Mouse (Mus musculus): ENCODE results near the gene Nipsnap1. TPM values are rescaled to one million over a fixed set of nuclear protein-coding genes. Genes with fewer than 3 reads are reported as not detected.

The Nipsnap1 gene
- polyA plus RNA-seq (2015; fragmentation: Nextera tagmentation; extraction: Ambion mirVana), result 61.6 and 65.8 TPM in 2 replicates

DNA sequence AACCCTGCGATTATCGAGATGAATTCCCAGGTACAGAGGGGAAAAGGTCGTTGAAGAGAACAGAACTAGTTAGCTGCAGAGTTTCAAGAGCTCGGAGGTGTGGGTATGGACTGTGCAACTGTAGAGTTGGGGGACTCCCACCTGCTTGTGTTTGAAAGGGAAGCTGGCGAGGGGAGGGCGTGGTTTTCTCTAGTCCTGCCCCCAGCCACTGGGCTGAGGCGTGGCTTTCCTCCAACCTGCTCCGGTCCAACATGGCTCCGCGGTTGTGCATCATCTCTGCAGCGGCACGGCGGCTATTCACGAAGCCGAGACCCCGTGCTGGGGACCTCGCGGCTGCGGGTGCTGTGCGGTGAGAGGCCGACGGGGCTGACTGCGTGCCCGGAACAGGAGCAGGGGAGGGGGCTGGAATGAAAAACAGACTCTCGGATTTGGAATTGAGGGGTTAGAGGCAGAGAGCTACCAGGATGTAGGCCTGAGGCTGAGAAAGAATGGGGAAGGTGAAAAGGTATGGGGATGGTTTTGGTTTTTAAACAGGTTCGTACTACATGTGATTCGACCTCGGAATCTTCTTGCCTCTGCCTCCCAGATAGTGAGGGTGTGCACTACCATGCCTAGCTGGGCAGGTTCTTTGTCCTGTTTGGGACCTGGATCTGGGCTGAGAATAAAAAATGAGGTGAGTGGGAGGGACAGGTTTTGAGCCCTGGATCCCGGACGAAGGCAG lies at the start of gene Nipsnap1:
Nipsnap1 (plus strand) TSS at position 197 of the 721 bp plus-strand sequence.
- under 1% methylated on average over 30 of the region's 30 CpGs for WGBS
- peak; percentile 83 for ATAC-seq (ENCODE audit: insufficient number of reproducible peaks, insufficient read depth, low FRiP score, low TSS enrichment, low read depth)
- H3K4me1 ChIP-seq, result peaks cover 10% of the 10 kb centered on the region

DNA sequence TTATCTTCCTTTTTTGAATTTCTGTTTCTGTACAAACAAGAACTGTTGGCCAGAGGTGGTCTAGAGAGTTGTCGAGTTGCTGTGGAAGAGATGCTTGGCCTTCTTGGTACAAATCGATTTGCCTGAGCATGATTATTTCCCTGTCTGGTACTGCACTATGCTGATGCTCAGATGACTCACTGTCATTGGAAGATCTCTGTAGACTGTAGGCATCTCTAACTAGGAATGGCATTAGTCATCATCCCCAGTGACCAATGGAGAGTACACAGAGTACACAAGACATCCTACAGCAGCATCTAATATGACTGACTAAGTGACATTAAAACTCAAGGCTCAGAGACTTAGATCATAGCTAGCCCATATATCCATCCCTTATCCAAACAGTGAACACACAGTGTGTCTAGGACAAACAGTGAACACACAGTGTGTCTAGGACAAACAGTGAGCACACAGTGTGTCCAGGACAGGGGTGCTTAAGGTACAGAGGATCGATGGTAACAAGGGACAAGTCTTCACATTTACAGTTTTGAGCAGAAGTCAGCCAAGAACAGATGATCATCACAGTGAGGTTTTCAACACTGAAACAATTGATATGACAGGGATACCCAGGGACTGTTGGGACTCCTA lies 47.5 kb upstream of the Nipsnap1 start:
- Histone ChIP-seq H3K4me1 (no peaks in the 10 kb centered on the region), H3K36me3 (peaks cover 8% of the 10 kb centered on the region; the same call in 1 of the 2 replicates), H3K4me3 (no peak overlapping the region), H3K9me3 (no peaks in the 10 kb centered on the region), H3K27ac (no peak overlapping the region), H3K27me3 (no peaks in the 10 kb centered on the region), H3K9ac (no peak overlapping the region), H3K4me2 (no peak overlapping the region)
- ATAC-seq (ENCODE audit: insufficient number of reproducible peaks, insufficient read depth, low FRiP score, low TSS enrichment, low read depth), result no peak
- WGBS, result 94% methylated on average over 3 of the region's 3 CpGs

More for the DNA sequence above, at the start of gene Nipsnap1:
- Histone ChIP-seq H3K4me2 (peak within 1 kb of the TSS; percentile 75), H3K27ac (no peak within 1 kb of the TSS), H3K36me3 (peaks cover 11% of the 10 kb centered on the region; the same call in 1 of the 2 replicates), H3K9ac (peak within 1 kb of the TSS; percentile 75), H3K4me3 (peak within 1 kb of the TSS; percentile 68), H3K9me3 (no peaks in the 10 kb centered on the region), H3K27me3 (no peaks in the 10 kb centered on the region)

DNA sequence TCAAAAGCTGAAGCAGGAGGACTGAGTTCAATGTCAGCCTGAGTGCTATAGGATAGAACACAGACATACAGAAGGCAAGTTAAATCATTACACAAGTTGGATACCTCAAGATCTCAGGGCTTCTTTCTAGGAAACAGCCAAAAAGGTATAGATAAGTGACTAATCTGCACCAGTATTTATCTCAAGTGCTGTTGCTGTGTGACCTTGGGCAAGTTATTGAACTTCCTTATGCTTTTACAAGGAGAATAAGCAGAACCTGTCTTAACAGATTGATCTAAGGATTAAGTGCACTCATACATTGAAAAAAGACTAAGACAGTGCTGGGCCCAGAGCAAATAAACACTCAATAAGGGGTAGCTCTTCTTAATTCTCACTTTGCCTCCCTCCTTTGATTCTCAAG lies 46.4 kb upstream of the Nipsnap1 start:
- H3K4me3 ChIP-seq, result no peak overlapping the region
- H3K27me3 ChIP-seq, result no peaks in the 10 kb centered on the region
- H3K4me1 ChIP-seq, result no peaks in the 10 kb centered on the region
- no peaks in the 10 kb centered on the region for H3K9me3 ChIP-seq
- H3K27ac ChIP-seq, result no peak overlapping the region
- no peak overlapping the region for H3K4me2 ChIP-seq
- H3K36me3 ChIP-seq, result peaks cover 8% of the 10 kb centered on the region; the same call in 1 of the 2 replicates
- ATAC-seq (ENCODE audit: insufficient number of reproducible peaks, insufficient read depth, low FRiP score, low TSS enrichment, low read depth), result no peak
- H3K9ac ChIP-seq, result no peak overlapping the region

DNA sequence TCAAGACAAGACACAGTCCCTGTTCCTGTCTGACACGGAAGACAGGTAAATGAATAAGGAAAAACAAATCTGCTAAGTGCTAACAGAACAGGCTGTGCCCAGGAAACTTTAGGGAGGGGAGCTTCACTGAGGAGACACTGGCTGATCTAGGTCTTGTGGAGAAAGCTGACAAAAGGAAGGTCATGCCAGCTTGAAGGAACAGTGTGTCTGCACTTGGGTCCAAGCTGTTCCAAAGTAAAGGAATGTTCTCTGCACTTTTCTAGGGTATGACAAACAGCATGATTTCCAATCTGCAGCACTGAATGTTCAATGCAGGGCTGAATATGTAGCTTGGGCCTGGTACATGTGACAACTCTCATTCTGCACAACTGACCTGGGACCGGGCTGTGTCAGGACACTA lies 45.8 kb upstream of the Nipsnap1 start:
- H3K27me3 ChIP-seq, result no peaks in the 10 kb centered on the region
- H3K4me1 ChIP-seq, result no peaks in the 10 kb centered on the region
- 84% methylated on average over 2 of the region's 2 CpGs for WGBS
- H3K9me3 ChIP-seq, result no peaks in the 10 kb centered on the region
- H3K36me3 ChIP-seq, result peaks cover 8% of the 10 kb centered on the region; the same call in 1 of the 2 replicates
- H3K4me2 ChIP-seq, result no peak overlapping the region
- H3K27ac ChIP-seq, result no peak overlapping the region
- no peak overlapping the region for H3K9ac ChIP-seq
- H3K4me3 ChIP-seq, result no peak overlapping the region
- no peak for ATAC-seq (ENCODE audit: insufficient number of reproducible peaks, insufficient read depth, low FRiP score, low TSS enrichment, low read depth)

DNA sequence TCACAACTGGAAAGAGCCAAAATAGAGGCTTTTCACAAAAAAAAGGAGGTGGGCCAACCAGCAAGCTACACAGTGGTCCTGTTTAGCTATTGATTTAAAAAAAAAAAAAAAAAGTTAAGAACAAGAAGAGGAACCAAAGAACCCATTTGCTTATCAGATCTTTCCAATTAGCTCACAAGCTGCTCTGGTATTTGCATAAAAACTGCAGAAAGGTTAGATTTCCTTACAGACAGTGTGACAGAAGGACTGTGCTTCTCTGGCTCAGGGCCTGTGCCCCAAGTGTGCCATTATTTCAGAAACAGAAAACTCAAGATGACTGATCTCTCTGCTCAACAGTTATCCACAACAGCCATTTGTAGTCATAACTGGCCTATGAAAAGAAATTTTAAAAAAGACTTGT lies 42.7 kb upstream of the Nipsnap1 start:
- Histone ChIP-seq H3K4me3 (no peak overlapping the region), H3K4me1 (no peaks in the 10 kb centered on the region), H3K36me3 (peaks cover 8% of the 10 kb centered on the region; the same call in 1 of the 2 replicates), H3K9me3 (no peaks in the 10 kb centered on the region), H3K9ac (no peak overlapping the region), H3K4me2 (no peak overlapping the region), H3K27ac (no peak overlapping the region), H3K27me3 (no peaks in the 10 kb centered on the region)
- ATAC-seq (ENCODE audit: insufficient number of reproducible peaks, insufficient read depth, low FRiP score, low TSS enrichment, low read depth), result no peak

DNA sequence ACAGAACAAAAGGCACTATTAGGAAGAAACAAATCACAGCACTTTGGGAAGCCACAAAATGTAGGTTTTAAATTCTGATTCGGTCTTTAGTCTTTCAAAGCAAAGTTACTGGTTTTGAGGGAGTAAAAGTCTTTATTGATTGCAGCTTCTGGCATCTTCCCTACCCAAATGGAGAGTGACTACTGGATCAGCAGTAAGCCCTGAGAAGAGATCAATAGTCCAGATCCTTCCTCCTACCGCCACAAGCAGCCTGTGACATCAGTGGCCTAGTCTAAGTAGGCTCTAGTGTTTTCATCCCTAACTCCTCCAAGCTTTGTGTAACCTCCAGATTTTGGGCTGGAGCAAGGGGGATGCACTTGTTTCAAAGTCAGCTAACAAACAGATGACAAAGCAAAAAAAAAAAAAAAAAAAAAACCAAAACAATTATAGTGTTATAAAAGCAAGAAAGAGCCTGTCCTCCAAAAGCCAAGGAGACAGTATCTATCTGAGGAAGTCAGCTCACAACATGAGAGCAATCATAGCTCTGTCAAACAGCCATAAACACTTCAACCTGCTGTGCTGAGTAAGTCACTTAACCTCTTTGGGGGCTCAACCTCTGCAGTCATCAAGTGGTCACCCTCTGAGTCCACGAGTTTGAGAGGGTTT lies 40.3 kb upstream of the Nipsnap1 start:
- no peak overlapping the region for H3K27ac ChIP-seq
- peaks cover 6% of the 10 kb centered on the region; the same call in 1 of the 2 replicates for H3K4me1 ChIP-seq
- peaks cover 8% of the 10 kb centered on the region; the same call in 1 of the 2 replicates for H3K36me3 ChIP-seq
- H3K27me3 ChIP-seq, result no peaks in the 10 kb centered on the region
- no peaks in the 10 kb centered on the region for H3K9me3 ChIP-seq
- H3K4me2 ChIP-seq, result no peak overlapping the region
- no peak overlapping the region for H3K4me3 ChIP-seq
- ATAC-seq (ENCODE audit: insufficient number of reproducible peaks, insufficient read depth, low FRiP score, low TSS enrichment, low read depth), result no peak
- no peak overlapping the region for H3K9ac ChIP-seq
- 77% methylated on average over 3 of the region's 3 CpGs for WGBS

GRCm38 (mm10) chr11:4835436-4835835 lies 38.3 kb upstream of the Nipsnap1 start:
- 0 out of 2 replicates have a peak, but pooled peaks cover 3% of the 10 kb centered on the region for H3K36me3 ChIP-seq
- H3K9me3 ChIP-seq, result no peaks in the 10 kb centered on the region
- peaks cover 6% of the 10 kb centered on the region; the same call in 1 of the 2 replicates for H3K4me1 ChIP-seq
- H3K4me2 ChIP-seq, result no peak overlapping the region
- ATAC-seq (ENCODE audit: insufficient number of reproducible peaks, insufficient read depth, low FRiP score, low TSS enrichment, low read depth), result no peak
- H3K27me3 ChIP-seq, result no peaks in the 10 kb centered on the region
- no peak overlapping the region for H3K9ac ChIP-seq
- no peak overlapping the region for H3K27ac ChIP-seq
- H3K4me3 ChIP-seq, result no peak overlapping the region
- WGBS, result 79% methylated on average over 6 of the region's 6 CpGs

DNA sequence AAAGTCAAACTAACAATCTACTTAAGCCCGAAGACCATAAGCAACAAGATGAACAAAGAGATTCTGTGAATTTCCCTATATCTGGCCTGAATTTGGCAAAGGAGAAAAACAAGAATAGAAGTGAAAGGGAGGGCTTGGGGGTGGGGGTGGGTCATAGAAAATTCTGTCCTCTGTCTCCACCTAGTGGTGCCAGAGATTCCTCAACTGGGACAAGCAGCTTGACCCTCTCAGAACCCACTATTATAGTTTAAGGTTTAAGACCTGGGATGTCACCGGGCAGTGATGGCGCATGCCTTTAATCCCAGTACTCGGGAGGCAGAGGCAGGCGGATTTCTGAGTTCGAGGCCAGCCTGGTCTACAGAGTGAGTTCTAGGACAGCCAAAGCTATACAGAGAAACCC lies 37.0 kb upstream of the Nipsnap1 start:
- Histone ChIP-seq H3K27me3 (no peaks in the 10 kb centered on the region), H3K4me1 (peaks cover 6% of the 10 kb centered on the region; the same call in 1 of the 2 replicates), H3K4me3 (no peak overlapping the region), H3K9ac (no peak overlapping the region), H3K36me3 (0 out of 2 replicates have a peak, but pooled peaks cover 3% of the 10 kb centered on the region), H3K27ac (no peak overlapping the region), H3K4me2 (no peak overlapping the region), H3K9me3 (no peaks in the 10 kb centered on the region)
- 67% methylated on average over 6 of the region's 6 CpGs for WGBS
- no peak for ATAC-seq (ENCODE audit: insufficient number of reproducible peaks, insufficient read depth, low FRiP score, low TSS enrichment, low read depth)

DNA sequence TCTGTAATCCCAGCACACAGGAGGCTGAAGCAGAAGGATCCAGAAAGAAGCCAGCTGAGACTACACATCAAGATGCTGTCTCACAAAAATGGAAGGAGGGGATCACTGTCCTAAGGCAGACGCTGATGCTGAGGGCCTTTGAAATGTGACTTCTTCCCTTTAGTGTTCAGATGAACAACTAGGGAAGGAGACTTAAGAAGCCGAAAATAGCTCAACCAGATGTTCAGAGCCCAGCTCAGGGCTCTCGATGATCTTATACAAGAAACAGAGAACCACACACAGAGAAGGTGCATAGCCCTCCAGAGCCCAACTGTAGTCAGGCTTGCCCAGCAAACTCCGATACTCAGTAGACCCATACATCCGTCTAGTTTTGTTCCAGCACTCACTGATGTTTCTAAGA lies 36.4 kb upstream of the Nipsnap1 start:
- Histone ChIP-seq H3K9ac (no peak overlapping the region), H3K4me2 (no peak overlapping the region), H3K27ac (no peak overlapping the region), H3K4me3 (no peak overlapping the region), H3K27me3 (no peaks in the 10 kb centered on the region), H3K36me3 (0 out of 2 replicates have a peak, but pooled peaks cover 3% of the 10 kb centered on the region), H3K9me3 (no peaks in the 10 kb centered on the region), H3K4me1 (peaks cover 6% of the 10 kb centered on the region; the same call in 1 of the 2 replicates)
- no peak for ATAC-seq (ENCODE audit: insufficient number of reproducible peaks, insufficient read depth, low FRiP score, low TSS enrichment, low read depth)
- 61% methylated on average over 5 of the region's 5 CpGs for WGBS

GRCm38 (mm10) chr11:4838235-4838634 lies 35.5 kb upstream of the Nipsnap1 start:
- no peaks in the 10 kb centered on the region for H3K27me3 ChIP-seq
- 90% methylated on average over 1 of the region's 1 CpGs for WGBS
- H3K9me3 ChIP-seq, result no peaks in the 10 kb centered on the region
- H3K9ac ChIP-seq, result no peak overlapping the region
- no peak overlapping the region for H3K4me3 ChIP-seq
- ATAC-seq (ENCODE audit: insufficient number of reproducible peaks, insufficient read depth, low FRiP score, low TSS enrichment, low read depth), result no peak
- peaks cover 6% of the 10 kb centered on the region; the same call in 1 of the 2 replicates for H3K4me1 ChIP-seq
- 0 out of 2 replicates have a peak, but pooled peaks cover 3% of the 10 kb centered on the region for H3K36me3 ChIP-seq
- no peak overlapping the region for H3K4me2 ChIP-seq
- H3K27ac ChIP-seq, result no peak overlapping the region

GRCm38 (mm10) chr11:4840942-4841526 lies 32.7 kb upstream of the Nipsnap1 start:
- 79% methylated on average over 3 of the region's 3 CpGs for WGBS
- no peak for ATAC-seq (ENCODE audit: insufficient number of reproducible peaks, insufficient read depth, low FRiP score, low TSS enrichment, low read depth)
- Histone ChIP-seq H3K27ac (no peak overlapping the region), H3K4me2 (no peak overlapping the region), H3K36me3 (0 out of 2 replicates have a peak, but pooled peaks cover 3% of the 10 kb centered on the region), H3K4me3 (no peak overlapping the region), H3K27me3 (no peaks in the 10 kb centered on the region), H3K9ac (no peak overlapping the region), H3K4me1 (peaks cover 6% of the 10 kb centered on the region; the same call in 1 of the 2 replicates), H3K9me3 (no peaks in the 10 kb centered on the region)

Data from embryonic facial prominence, embryonic 13.5 days (tissue).